Mouse (Mus musculus) heart, embryonic 11.5 days (tissue): ENCODE measurements around the gene Rhobtb1. TPM values are rescaled to one million over a fixed set of nuclear protein-coding genes. Genes with fewer than 3 reads are reported as not detected.

Source experiments
- ATAC-seq: fragments of 200-750 bp; cut with Nextera tagmentation; replicated peaks from 2 replicates; pipeline ENCODE4 v1.8.0; 2017; ENCODE audit warnings: moderate library complexity; ENCODE audit not compliant: insufficient number of reproducible peaks, low FRiP score, low TSS enrichment
- H3K27ac ChIP-seq: fragments of 300-500 bp; sonication (generic); 2 replicates; pipeline ENCODE4 v1.5.1; 2014; ENCODE audit warnings: mild to moderate bottlenecking, low read depth, low read length
- H3K27me3 ChIP-seq: fragments of 300-500 bp; sonication (generic); 2 replicates; pipeline ENCODE4 v1.6.1; 2014; ENCODE audit warnings: mild to moderate bottlenecking, low read length, mixed read lengths; ENCODE audit not compliant: control insufficient read depth, insufficient read depth
- H3K36me3 ChIP-seq: fragments of 300-500 bp; sonication (generic); 2 replicates; pipeline ENCODE4 v1.6.1; 2014; ENCODE audit warnings: mild to moderate bottlenecking, low read length, moderate library complexity, mixed read lengths; ENCODE audit not compliant: control insufficient read depth, insufficient read depth
- H3K4me1 ChIP-seq: fragments of 300-500 bp; sonication (generic); 2 replicates; pipeline ENCODE4 v1.6.1; 2014; ENCODE audit warnings: low read length; ENCODE audit not compliant: control insufficient read depth, insufficient read depth
- H3K4me2 ChIP-seq: fragments of 300-500 bp; sonication (generic); 2 replicates; pipeline ENCODE4 v1.6.1; 2014; ENCODE audit warnings: mild to moderate bottlenecking, moderate library complexity
- H3K4me3 ChIP-seq: fragments of 300-500 bp; sonication (generic); 2 replicates; pipeline ENCODE4 v1.5.1; 2014; ENCODE audit warnings: low read depth, low read length
- H3K9ac ChIP-seq: fragments of 300-500 bp; sonication (generic); 2 replicates; pipeline ENCODE4 v1.6.1; 2014; ENCODE audit warnings: mild to moderate bottlenecking, low read depth, low read length, moderate library complexity
- H3K9me3 ChIP-seq: fragments of 300-500 bp; sonication (generic); replicated peaks from 2 replicates; pipeline ENCODE4 v1.6.1; 2016; ENCODE audit warnings: low read length; ENCODE audit not compliant: control insufficient read depth
- WGBS: fragments of 180-500 bp; shearing (Covaris S2); extraction: QIAGEN DNeasy Blood & Tissue Kit; methylation state at CpG from one replicate; pipeline ENCODE4 v1.1.7; 2014; ENCODE audit not compliant: insufficient replicate concordance; 5-methylcytosine and 5-hydroxymethylcytosine counted together
- polyA plus RNA-seq: library from polyadenylated mRNA; unstranded; fragments of >200 nt; fragmentation: Nextera tagmentation; extraction: Ambion mirVana; gene quantifications from 2 replicates; pipeline ENCODE4 v1.2.1, GENCODE M21; 2014

The Rhobtb1 gene
- polyA plus RNA-seq, 1 experiment from 2014 or later, result 31.1 TPM

DNA sequence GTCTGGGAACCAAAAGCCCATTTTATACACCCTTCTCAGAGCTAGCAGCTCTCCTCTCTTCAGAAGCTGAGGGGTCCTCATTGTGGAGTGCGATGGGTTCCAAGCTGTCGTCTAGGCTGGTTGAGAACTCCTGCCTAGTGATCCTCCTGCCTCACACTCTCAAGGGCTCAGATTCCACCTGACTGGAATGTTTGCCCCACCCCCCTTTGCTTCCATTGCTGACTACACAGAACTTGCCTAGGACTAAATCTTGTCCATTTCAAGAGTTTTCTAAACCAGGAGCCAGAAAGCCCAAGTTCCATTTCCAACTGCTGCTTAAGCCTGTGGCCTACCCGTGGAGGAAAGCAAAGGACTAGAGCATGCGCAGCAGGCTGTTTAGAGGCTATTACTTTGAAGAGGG is 184.4 kb downstream of the Rhobtb1 start:
- H3K4me1 ChIP-seq, result no peaks in the 10 kb centered on the region
- H3K4me3 ChIP-seq, result no peak overlapping the region
- no peak for ATAC-seq
- no peaks in the 10 kb centered on the region for H3K27me3 ChIP-seq
- H3K4me2 ChIP-seq, result no peak overlapping the region
- H3K9me3 ChIP-seq, result no peaks in the 10 kb centered on the region
- H3K9ac ChIP-seq, result no peak overlapping the region
- H3K36me3 ChIP-seq, result peaks cover 31% of the 10 kb centered on the region
- WGBS, result 80% methylated on average over 4 of the region's 4 CpGs
- H3K27ac ChIP-seq, result no peak overlapping the region

DNA sequence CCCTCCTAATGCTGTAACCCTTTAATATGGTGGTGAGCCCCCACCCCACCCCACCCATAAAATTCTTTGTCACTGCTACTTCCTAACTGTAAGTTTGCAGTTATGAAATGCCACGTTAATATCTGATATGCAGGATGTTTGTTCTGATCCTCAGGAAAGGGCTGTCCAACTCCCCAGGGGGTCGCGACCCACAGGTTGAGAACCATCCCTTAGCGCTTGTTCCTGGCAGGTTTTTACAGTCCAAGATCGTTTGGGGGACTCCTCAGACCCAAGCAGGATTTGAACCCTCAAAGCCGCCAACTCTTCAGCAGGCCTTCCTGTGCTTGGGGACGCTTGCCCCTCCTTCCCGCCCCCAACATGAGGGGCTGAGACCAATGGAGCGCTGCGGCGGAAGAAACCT is 185.0 kb downstream of the Rhobtb1 start:
- 94% methylated on average over 11 of the region's 11 CpGs for WGBS
- Histone ChIP-seq H3K9ac (no peak overlapping the region), H3K4me2 (no peak overlapping the region), H3K9me3 (no peaks in the 10 kb centered on the region), H3K27ac (no peak overlapping the region), H3K4me1 (no peaks in the 10 kb centered on the region), H3K27me3 (no peaks in the 10 kb centered on the region), H3K36me3 (peaks cover 34% of the 10 kb centered on the region), H3K4me3 (no peak overlapping the region)
- ATAC-seq, result no peak

DNA sequence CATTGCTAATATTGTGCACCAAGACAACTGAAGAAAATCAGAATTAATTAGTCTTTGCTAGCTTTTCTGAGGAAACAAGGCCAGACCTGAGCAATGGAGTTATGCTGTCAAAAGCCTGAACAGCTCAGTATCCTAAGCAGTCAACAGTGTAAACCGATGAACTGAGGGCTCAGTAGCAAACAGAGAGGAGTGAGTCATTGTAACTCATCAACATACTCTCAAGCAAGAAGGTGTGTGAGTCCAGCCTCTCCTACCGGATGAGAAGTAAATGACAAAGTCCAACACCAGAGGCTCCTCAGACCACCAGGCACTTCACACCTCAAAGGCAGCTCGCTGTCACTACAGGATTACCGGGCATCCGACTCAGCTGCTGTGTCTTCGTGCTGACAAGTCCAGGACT is 188.8 kb downstream of the Rhobtb1 start:
- Histone ChIP-seq H3K27me3 (no peaks in the 10 kb centered on the region), H3K4me3 (no peak overlapping the region), H3K4me2 (no peak overlapping the region), H3K9ac (no peak overlapping the region), H3K27ac (no peak overlapping the region), H3K36me3 (peaks cover 59% of the 10 kb centered on the region), H3K9me3 (no peaks in the 10 kb centered on the region), H3K4me1 (no peaks in the 10 kb centered on the region)
- ATAC-seq, result no peak
- 75% methylated on average over 6 of the region's 6 CpGs for WGBS

Other genes starting within 250 kb of the Rhobtb1 start
- gene A930033H14Rik, start 61.7 kb downstream of the Rhobtb1 start, polyA plus RNA-seq, result 1.8 and 2.4 TPM in 2 replicates
- 372 and 388 TPM in 2 replicates for gene Cdk1, start 201.5 kb downstream of the Rhobtb1 start, polyA plus RNA-seq
- 48.9 and 55.7 TPM in 2 replicates for gene Ank3, start 247.3 kb downstream of the Rhobtb1 start, polyA plus RNA-seq